Mouse (Mus musculus): Measurements from ENCODE around the gene Gabrb3. TPM values are rescaled to one million over a fixed set of nuclear protein-coding genes. Genes with fewer than 3 reads are reported as not detected.
"Not testable (repeated sequence)": the region's sequence is repeated elsewhere in the genome, so short reads cannot be mapped to it uniquely, and the experiment has no call there.

The Gabrb3 gene
- total RNA-seq, 2 experiments from 2014 or later: 230 to 231 TPM

DNA sequence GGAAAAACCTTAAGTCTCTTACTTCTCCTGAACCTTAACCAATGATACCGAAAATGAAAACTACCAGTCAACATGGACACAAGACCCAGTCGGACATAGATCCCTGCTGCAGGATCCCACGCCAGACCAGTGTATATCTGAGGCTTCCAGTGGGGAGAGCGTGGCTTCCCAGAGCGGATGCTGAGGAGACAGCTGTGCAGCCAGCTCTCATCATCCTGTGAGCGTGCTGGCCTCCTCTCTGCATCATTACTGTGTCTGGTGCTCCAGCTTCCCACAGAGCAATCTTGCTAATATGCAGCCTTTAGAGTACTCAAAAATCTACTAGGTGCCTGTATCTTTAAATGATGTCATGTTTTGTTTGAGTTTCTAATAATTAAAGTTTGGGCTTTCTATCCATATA, 257.9 kb downstream of the Gabrb3 start:
- intact Hi-C loops (cut with DNase I): no loop called here
- DNase-seq (ENCODE audit: low spot score in 2 of 2): no peak

DNA sequence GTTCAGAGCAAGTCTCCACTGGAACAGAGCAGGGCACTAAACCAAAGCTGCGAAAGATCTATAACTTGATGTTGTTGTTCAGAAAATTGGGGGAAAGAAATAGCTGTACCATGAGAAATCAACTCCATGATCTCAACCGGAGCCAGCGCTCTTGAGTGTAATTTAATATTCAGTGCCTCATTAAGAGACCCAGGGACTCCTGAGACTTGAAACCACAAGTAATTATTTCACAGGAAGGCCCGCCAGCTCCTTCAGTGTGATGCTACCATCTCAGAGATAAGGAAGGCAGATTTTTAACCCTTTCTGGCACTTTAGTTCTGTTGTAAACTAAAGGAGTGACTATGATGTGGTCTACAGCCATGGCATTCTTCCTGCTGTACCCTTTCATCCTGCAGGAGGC, 270.3 kb downstream of the Gabrb3 start:
- intact Hi-C loops (cut with DNase I): no loop called here
- no peak for DNase-seq (ENCODE audit: low spot score in 2 of 2)

DNA sequence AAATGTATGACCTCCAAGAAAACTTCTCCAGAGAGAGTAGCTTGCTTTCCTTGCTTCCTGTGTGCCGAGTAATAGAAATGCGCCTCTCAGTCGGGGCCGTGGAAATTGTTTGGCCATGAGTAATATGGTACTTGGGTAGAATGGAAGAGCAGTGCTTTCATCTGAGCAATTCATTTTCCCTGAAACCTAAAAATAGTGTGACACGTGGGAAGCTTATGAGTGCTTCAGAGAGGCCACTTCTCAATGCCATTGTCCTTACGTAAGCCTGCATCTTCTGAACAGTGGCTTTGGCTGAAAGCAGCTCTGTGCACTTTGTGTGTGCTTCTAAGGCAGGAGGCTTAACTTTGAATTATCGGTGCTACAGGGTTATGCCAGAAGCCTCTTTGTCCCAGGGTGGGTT, 280.9 kb downstream of the Gabrb3 start:
- peak; percentile 19 to 83 for DNase-seq (ENCODE audit: low spot score in 2 of 2)
- intact Hi-C loops (cut with DNase I): no loop called here

DNA sequence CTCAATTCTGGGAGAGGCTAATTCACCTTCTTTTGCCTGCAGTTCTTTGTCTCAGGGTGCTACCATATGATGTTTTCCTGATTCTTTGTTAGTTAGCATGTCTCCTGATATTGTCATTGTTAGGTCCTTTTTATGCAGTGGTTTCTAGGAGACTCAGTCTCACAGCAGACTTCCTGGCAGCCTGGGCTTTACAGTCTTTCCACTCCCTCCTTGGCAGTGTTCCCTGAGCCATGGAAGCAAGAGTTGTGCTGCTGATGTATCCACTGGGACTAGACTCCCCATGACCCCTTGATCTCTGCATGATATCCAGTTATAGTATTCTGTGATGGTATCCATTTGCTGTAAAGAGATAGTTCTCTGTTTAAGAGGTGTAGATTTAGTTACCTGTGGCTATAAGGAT, 281.6 kb downstream of the Gabrb3 start:
- peak in 1 of 2 experiments; percentile 39 for DNase-seq (ENCODE audit: low spot score in 2 of 2)
- intact Hi-C loops (cut with DNase I): no loop called here

DNA sequence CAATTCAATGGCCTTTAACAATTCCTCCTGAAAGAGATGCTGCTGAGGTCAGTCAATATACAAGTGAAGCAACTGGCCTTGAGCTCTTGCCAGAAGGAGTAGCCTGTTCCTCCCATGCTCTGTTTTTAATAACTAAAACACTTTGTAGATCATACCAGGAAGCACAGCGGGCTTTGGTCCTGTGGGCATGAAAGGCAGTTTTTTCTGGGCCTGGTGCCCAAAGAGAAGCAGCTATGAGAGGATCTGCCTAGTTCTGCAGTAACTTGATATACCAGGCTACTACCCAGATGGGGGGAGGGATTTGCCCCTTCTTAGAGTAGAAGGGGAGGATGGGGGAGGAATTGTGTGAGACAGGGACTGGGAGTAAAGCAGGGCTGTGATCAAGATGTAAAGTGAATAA, 284.1 kb downstream of the Gabrb3 start:
- DNase-seq (ENCODE audit: low spot score in 2 of 2): peak in 1 of 2 experiments; percentile 67
- intact Hi-C loops (cut with DNase I): no loop called here

DNA sequence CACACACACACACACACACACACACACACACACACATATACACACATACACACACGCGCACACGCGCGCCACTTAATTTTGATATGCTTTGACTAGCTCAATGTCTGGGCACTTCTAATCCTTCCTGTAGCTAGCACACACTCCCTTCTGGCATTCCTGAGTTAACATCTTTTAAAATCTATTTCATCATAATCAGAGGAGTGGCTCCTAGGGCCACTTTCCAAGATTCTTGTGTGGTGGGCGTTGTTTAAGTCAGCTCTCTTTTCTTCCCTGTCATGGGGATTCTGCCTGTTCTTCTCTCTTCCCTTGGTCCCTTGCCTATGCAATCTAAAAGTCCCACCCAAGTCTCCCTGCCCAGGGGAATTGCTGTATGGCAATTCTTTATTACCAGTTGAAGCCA, 286.6 kb downstream of the Gabrb3 start:
- peak in 1 of 2 experiments; percentile 79 for DNase-seq (ENCODE audit: low spot score in 2 of 2)
- intact Hi-C loops (cut with DNase I): no loop called here

DNA sequence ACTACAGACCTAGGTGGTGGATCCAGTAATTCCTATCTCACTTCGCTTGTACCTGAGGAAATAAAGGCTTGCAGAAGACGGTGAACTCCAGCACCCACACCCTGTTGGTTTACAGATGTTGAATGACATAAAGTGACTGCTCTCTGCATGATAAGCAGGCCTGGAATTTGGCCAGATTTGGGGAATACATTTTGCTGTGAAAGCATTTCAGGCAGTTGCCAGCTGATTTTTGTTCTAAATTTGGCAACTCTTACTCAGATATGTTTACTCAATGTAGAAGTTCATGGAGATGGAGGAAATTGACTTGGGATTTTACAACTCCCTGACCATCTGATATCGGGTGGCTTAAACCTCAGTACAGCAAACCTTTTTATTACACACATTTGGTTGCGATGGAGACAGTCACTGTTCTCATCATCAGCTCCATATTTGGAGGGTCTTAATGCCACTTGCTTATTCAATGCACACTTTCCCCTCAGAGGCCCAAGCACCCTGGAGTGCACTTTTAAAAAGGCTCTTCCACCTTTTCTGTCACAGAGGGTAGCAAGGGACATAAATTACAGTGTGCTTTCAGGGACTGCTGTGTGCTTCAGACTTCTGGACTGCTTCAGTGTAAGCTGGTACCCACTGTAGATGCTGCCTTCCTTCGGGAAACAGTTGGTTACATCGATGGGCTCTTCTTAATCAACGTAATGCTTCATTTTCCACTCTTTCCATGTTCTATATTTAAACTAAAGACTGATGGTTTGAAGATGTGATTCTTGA, 287.7 kb downstream of the Gabrb3 start:
- DNase-seq (ENCODE audit: low spot score in 2 of 2): peak in 1 of 2 experiments; percentile 22
- intact Hi-C loops (cut with DNase I): no loop called here

DNA sequence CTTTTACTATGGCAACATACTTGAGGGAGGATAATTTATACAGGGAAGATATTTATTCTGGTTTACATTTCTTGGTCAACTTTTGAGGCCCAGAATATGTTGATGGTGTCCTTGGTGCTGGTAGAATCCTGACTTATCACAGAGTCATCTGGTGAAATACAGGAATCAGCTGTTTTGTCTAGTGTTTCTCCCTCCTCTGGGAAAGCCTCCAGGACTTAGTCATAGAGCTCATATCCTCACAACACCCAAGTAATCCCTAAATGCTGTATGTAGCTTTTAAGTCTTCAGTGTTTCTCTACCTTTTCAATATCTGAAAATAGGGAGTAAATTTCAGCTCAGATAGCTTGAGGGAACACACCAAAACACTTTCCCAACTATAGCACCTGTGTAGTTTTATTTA, 292.2 kb downstream of the Gabrb3 start:
- intact Hi-C loops (cut with DNase I): no loop called here
- peak in 1 of 2 experiments; percentile 67 for DNase-seq (ENCODE audit: low spot score in 2 of 2)

DNA sequence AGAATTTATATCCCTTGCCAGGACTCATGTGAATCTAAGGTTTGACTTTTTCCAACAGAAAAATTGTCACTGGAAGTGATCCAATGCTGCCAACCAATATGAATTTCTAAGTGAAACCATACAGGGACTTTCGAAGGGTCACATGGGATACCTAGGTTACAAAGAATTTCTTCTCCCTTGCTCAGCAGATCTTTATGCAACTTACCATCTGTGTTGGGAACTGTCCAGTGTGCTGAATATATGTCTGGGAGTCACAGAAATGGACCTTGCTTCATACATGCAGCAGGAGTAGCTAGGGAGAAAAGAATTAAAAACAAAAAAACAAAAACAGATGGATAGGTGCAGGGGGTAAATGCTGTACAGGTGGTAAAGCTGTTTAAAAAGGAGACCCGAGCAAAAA, 327.3 kb downstream of the Gabrb3 start:
- intact Hi-C loops (cut with DNase I): no loop called here
- no peak for DNase-seq (ENCODE audit: low spot score in 2 of 2)

DNA sequence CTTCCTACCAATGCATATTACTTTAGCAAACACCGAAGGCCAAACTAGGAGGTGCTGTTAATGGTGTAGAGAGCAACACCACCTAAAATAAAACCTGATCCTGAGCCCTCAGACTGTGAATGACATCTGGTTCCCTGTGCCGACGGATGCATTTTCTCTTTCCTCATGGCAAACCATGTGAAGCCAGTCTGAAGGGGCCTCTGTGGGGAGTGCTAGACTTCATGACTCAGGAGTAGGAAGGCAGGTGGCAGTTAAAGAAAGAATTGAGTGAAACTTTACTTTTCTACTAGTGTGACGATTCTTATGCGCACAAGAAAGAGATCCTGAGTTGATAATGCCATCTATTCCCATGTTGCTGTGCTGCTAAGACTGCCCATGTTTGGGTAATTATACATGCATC, 341.0 kb downstream of the Gabrb3 start:
- intact Hi-C loops (cut with DNase I): no loop called here
- DNase-seq (ENCODE audit: low spot score in 2 of 2): peak in 1 of 2 experiments; percentile 45

DNA sequence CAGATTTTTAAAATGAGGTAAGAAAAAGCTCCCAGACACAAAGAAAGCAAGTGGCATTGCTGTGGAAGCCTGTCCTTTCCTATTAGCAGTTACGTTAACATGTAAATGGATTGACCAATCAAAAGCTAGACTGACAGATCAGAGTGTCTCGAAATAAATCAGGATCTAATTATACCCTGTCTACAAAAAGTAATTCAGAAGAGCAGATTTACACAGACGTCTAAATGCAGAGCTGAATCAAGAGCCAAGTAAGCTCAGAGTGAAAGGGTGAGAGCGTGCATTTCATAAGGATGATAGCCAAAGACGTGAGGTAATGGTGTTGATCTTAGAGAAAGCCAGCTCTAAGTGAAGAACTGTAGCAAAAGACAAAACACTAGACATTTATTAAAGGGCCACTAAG, 359.3 kb downstream of the Gabrb3 start:
- intact Hi-C loops (cut with DNase I): no loop called here

DNA sequence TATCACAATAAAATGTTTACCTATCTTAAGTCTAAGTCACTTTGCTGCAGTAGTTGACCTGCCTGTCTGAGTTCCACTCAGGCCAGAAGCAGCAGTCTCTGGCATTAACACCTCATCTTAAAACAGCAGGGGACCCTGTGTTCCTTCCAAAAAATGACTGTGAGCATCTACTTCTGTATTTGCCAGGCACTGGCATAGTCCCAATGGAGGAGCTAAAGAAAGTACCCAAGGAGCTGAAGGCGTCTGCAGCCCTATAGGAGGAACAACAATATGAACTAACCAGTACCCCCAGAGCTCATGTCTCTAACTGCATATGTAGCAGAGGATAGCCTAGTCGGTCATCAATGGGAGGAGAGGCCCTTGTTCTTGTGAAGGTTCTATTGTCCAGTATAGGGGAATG, 366.6 kb downstream of the Gabrb3 start:
- peak; percentile 22 to 64 for DNase-seq (ENCODE audit: low spot score in 2 of 2)
- intact Hi-C loops (cut with DNase I): not testable (repeated sequence)

More for the DNA sequence above, 359.3 kb downstream of the Gabrb3 start:
- DNase-seq (ENCODE audit: low spot score in 2 of 2): peak in 1 of 2 experiments; percentile 31

DNA sequence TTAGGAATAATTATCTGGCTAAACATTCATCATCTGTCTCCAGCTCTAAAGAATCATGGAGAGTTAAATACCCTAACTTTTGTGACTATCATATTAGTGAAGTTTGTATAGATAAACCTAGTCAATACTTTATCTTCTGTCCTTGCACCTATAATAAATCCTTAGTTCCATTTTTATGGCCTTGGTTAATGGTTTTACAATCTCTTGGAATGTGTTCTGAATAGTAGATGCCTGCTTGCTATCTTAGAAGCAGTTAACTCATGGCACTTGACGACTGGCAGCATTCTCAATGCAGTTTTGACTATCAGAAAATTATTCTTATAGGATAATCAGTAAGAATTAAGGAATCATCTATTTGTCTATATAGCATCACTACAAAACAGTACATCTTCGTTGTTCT, 368.0 kb downstream of the Gabrb3 start:
- no peak for DNase-seq (ENCODE audit: low spot score in 2 of 2)
- intact Hi-C loops (cut with DNase I): no loop called here

DNA sequence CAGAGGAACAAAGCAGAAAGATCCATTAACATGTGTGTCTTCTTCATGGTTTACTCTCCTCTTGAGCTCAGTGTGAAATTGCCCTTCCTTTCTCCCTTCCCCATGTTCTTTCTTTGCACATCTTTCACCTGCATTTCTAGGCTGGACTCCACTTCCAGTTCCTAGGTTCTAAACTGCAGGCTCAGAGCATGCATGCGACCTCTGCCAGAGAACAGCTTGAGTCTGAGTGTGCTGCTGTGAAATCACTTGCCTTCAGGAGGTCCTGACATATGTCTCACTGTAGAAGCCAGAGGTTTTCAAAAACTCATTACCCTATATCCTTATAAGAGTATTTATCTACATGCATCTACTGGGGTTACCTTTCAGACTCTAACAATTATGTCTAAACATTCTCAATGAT, 383.8 kb downstream of the Gabrb3 start:
- DNase-seq (ENCODE audit: low spot score in 2 of 2): no peak
- intact Hi-C loops (cut with DNase I): no loop called here

DNA sequence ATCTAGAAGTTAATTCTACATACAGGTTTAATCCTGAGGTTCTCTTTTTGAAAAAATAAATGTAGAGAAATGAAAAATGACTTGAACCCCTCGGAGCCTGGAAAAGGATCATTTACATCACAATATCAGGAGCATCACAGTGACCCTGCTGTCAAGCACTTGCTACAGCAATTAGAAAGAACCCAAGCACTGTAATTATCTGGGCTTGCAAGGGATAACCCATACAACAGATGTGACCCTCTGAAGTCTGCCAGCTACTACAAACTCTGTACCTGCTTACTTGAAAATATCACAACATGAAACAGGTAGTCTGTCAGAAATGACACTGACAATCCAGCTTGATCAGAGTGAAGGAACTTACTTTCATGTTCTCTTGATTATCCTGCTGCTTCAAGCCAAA, 394.2 kb downstream of the Gabrb3 start:
- intact Hi-C loops (cut with DNase I): no loop called here
- DNase-seq (ENCODE audit: low spot score in 2 of 2): no peak

DNA sequence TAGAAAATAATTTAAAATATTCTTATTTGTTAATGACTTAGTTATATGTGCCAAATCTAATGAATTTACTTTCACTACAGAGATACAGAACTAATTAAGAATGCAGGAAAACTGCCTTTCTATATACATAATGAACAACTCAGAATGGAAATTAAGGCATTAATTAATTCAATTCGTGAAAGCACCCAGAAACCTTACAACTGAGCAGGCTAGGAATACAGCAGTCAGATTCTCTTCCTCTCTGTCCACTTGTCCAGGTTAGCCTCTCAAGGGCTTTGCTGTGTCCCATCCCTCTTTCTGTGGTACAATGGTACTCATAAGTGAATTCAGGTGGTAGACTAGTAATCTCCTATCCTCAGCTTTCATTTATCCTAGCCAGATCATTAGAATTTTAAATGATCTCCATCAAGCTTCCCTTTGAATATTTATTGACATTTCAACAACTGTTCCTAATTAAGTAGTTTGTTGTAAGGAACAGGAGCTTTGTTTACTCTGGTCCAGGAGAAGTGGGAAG, 422.9 kb downstream of the Gabrb3 start:
- intact Hi-C loops (cut with DNase I): no loop called here
- no peak for DNase-seq (ENCODE audit: low spot score in 2 of 2)

DNA sequence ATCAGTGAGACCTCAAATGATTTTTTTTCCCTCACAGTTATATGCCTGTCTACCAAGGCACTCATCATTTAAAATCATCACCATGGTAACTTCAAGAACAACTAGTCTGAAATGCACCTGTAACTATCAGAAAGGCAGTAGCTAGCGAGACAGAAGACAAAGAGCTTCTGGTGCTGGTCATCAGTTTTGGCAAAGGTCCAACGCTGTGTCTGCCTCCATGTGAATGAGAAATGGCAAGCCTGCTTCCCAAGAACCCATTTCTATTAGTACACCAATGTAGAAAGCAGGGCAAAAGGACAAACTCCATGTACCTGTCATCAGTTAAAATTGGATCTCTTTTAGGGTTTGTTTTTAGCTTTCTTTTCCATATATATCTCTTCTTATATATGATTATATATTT, 448.5 kb downstream of the Gabrb3 start:
- no peak for DNase-seq (ENCODE audit: low spot score in 2 of 2)
- intact Hi-C loops (cut with DNase I): no loop called here

Small RNA genes lying within 50 kb of the gene (microRNA-seq; reads per million reads assigned to microRNA genes)
- 0 reads per million in 2 experiments for gene Mir6389

Other genes with a start within 250 kb of the Gabrb3 start
- 10 to 100 TPM; 20.8 to 27.9 TPM for gene Gabrg3, start 32.5 kb upstream of the Gabrb3 start, total RNA-seq (2021)
- gene Gabra5, start 90.4 kb downstream of the Gabrb3 start, total RNA-seq (2021): 10 to 100 TPM; 40.3 to 50.8 TPM

Measured in left cerebral cortex, postnatal 25 days (tissue).